Mouse (Mus musculus) activated CD4-positive, CD25-positive, alpha-beta regulatory T cell, adult 4 months (primary cell): ENCODE data around the gene 4931428F04Rik. TPM values are rescaled to one million over a fixed set of nuclear protein-coding genes. Genes with fewer than 3 reads are reported as not detected.

Experiments
- ATAC-seq: one replicate; pipeline ENCODE4 v1.8.0; 2017
- polyA plus RNA-seq, 2 experiments: library from polyadenylated mRNA; unstranded; fragments of 100-300 nt; shearing (Covaris generic); gene quantifications; one replicate each; pipeline ENCODE4 v1.2.1; 2017

4931428F04Rik gene
- polyA plus RNA-seq, 2 experiments from 2014 or later = 0.79 to 1.1 TPM

GRCm38 (mm10) chr8:105285514-105285913 is 4.2 kb downstream of the 4931428F04Rik start:
- no peak for ATAC-seq

GRCm38 (mm10) chr8:105283074-105283473 is 6.6 kb downstream of the 4931428F04Rik start:
- no peak for ATAC-seq

- no peak for ATAC-seq
Measured at GRCm38 (mm10) chr8:105282239-105282638, 7.4 kb downstream of the 4931428F04Rik start.

- ATAC-seq = no peak
Measured at GRCm38 (mm10) chr8:105281821-105282220, 7.8 kb downstream of the 4931428F04Rik start.

- ATAC-seq = no peak
Measured at GRCm38 (mm10) chr8:105280567-105280966, 9.1 kb downstream of the 4931428F04Rik start.

- ATAC-seq = peak; percentile 69
Measured at GRCm38 (mm10) chr8:105278911-105279334, 10.7 kb downstream of the 4931428F04Rik start.

GRCm38 (mm10) chr8:105276292-105277120 is 13.2 kb downstream of the 4931428F04Rik start:
- ATAC-seq = no peak

GRCm38 (mm10) chr8:105275840-105276239 is 13.8 kb downstream of the 4931428F04Rik start, which contains the start of gene Nol3:
Nol3 (plus strand) TSS chr8:105276140.
- ATAC-seq = no peak

GRCm38 (mm10) chr8:105275387-105275786 is 14.3 kb downstream of the 4931428F04Rik start:
- no peak for ATAC-seq

- ATAC-seq = no peak
Measured at GRCm38 (mm10) chr8:105270916-105271186, 18.8 kb downstream of the 4931428F04Rik start.

- no peak for ATAC-seq
Measured at GRCm38 (mm10) chr8:105270101-105270915, 19.4 kb downstream of the 4931428F04Rik start.

GRCm38 (mm10) chr8:105269461-105269947 is 20.2 kb downstream of the 4931428F04Rik start, which contains the start of gene Hsf4:
Hsf4 (plus strand) TSS chr8:105269801.
- ATAC-seq = no peak

- no peak for ATAC-seq
Measured at GRCm38 (mm10) chr8:105269075-105269458, 20.6 kb downstream of the 4931428F04Rik start.

GRCm38 (mm10) chr8:105268342-105269074 is 21.2 kb downstream of the 4931428F04Rik start:
- ATAC-seq = no peak

- ATAC-seq = peak; percentile 52
Measured at GRCm38 (mm10) chr8:105266775-105267174, 22.9 kb downstream of the 4931428F04Rik start.

GRCm38 (mm10) chr8:105265128-105265527 is 24.5 kb downstream of the 4931428F04Rik start:
- peak; percentile 81 for ATAC-seq

GRCm38 (mm10) chr8:105264024-105264982 is 25.4 kb downstream of the 4931428F04Rik start, which contains the start of the genes Tradd and Fbxl8:
Tradd (minus strand) TSS chr8:105264609.
Fbxl8 (plus strand) TSS chr8:105264648.
- ATAC-seq = peak; percentile 60

- no peak for ATAC-seq
Measured at GRCm38 (mm10) chr8:105263244-105263912, 26.3 kb downstream of the 4931428F04Rik start.

GRCm38 (mm10) chr8:105261326-105261980 is 28.2 kb downstream of the 4931428F04Rik start:
- no peak for ATAC-seq
